Mouse (Mus musculus): ENCODE data around the gene Gm20695.

DNA sequence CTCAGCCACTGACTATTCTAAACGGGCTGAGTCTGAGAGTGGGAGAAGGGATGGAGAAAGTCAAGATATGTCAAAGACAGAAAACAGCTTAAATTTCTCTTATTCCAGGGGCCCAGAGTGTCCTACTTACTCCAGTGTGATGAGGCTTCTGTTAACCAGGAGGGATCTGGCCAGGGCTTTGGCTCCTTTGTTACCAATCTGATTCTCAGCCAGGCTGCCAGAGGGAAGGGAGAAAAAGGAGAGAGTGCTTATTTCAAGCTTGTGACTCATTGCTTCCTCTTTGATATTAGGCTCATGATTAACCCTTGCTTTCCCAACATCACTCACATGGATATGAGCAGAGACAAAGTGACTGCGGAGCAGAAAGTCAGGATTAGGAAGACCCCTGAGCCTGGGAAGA is 74.8 kb downstream of the Gm20695 start:
- TF ChIP-seq CTCF (IDR thresholded peaks at IDR 0.05; ENCODE audit: borderline replicate concordance, insufficient read depth, low read depth, low read length): no peak
- TF ChIP-seq POLR2A (IDR thresholded peaks at IDR 0.05; ENCODE audit: borderline replicate concordance, insufficient read depth, low read length): no peak

Data from cerebellum, adult 2 months (tissue).